Mouse (Mus musculus): ENCODE measurements around the gene Gm17657. TPM values are rescaled to one million over a fixed set of nuclear protein-coding genes. Genes with fewer than 3 reads are reported as not detected.
"Not testable (repeated sequence)": the region's sequence is repeated elsewhere in the genome, so short reads cannot be mapped to it uniquely, and the experiment has no call there.

The Gm17657 gene
- polyA plus RNA-seq, 1 experiment from 2014 or later: not detected

DNA sequence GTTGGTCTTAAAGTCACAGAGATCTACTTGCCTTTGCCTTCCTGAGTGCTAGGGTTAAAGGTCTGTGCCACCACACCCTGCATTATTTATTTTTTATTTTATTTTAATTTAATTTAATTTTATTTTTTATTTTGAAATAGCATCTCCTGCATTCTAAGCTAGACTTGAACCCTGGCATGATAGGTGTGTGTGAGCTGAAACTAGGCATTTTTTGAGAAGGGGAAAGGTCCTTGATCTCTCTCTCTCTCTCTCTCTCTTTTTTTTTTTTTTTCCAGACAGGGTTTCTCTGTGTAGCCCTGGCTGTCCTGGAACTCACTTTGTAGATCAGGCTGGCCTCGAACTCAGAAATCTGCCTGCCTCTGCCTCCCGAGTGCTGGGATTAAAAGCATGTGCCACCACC is 50.5 kb downstream of the Gm17657 start:
- WGBS: 92% methylated on average over 2 of the region's 2 CpGs
- not testable (repeated sequence) for H3K27me3 ChIP-seq; ATAC-seq (replicated peaks; ENCODE audit: low FRiP score); H3K9ac ChIP-seq; H3K27ac ChIP-seq; H3K4me2 ChIP-seq; H3K9me3 ChIP-seq (replicated peaks); H3K4me3 ChIP-seq (replicated peaks)
- Histone ChIP-seq H3K4me1 (peaks cover 21% of the 10 kb centered on the region), H3K36me3 (peaks cover 14% of the 10 kb centered on the region)

DNA sequence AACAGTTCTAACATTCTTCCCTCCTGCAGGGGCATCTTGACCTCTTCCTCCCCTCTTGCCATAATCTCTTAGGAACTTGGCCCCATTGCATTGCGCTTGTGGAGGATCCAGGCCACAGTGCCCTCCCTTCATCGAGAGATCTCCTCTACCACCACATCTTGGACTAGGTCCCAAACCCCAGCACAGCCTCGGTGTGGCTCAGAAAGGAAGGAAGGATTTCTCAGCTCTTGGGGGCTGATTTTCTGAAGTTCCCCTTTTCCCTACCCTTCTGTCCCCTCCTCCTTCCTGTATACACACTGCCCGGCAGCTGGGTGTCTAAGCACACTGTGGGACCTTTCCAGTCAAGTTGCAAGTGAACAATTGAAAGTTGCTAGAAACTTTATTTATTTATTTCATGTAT is 51.4 kb downstream of the Gm17657 start:
- H3K27ac ChIP-seq: no peak overlapping the region
- WGBS: 53% methylated on average over 4 of the region's 4 CpGs
- no peaks in the 10 kb centered on the region for H3K9me3 ChIP-seq (replicated peaks)
- peaks cover 25% of the 10 kb centered on the region for H3K4me1 ChIP-seq
- H3K9ac ChIP-seq: no peak overlapping the region
- no peak overlapping the region for H3K4me2 ChIP-seq
- no peak for ATAC-seq (replicated peaks; ENCODE audit: low FRiP score)
- no peak overlapping the region for H3K4me3 ChIP-seq (replicated peaks)
- no peaks in the 10 kb centered on the region for H3K27me3 ChIP-seq
- peaks cover 19% of the 10 kb centered on the region for H3K36me3 ChIP-seq

GRCm38 (mm10) chr17:29497481-29497880 is 52.0 kb downstream of the Gm17657 start:
- WGBS: 72% methylated on average over 1 of the region's 1 CpGs

GRCm38 (mm10) chr17:29497071-29497354 is 52.4 kb downstream of the Gm17657 start:
- 92% methylated on average over 3 of the region's 3 CpGs for WGBS
- H3K4me1 ChIP-seq: peaks cover 19% of the 10 kb centered on the region
- H3K27me3 ChIP-seq: no peaks in the 10 kb centered on the region
- ATAC-seq (replicated peaks; ENCODE audit: low FRiP score): no peak
- no peak overlapping the region for H3K4me3 ChIP-seq (replicated peaks)
- H3K9me3 ChIP-seq (replicated peaks): no peaks in the 10 kb centered on the region
- H3K4me2 ChIP-seq: no peak overlapping the region
- H3K9ac ChIP-seq: no peak overlapping the region
- H3K27ac ChIP-seq: no peak overlapping the region
- H3K36me3 ChIP-seq: peaks cover 19% of the 10 kb centered on the region

More at GRCm38 (mm10) chr17:29497481-29497880, 52.0 kb downstream of the Gm17657 start:
- peaks cover 22% of the 10 kb centered on the region for H3K4me1 ChIP-seq
- H3K4me2 ChIP-seq; H3K4me3 ChIP-seq (replicated peaks); H3K9me3 ChIP-seq (replicated peaks); H3K27me3 ChIP-seq; ATAC-seq (replicated peaks; ENCODE audit: low FRiP score); H3K9ac ChIP-seq; H3K27ac ChIP-seq: not testable (repeated sequence)
- peaks cover 19% of the 10 kb centered on the region for H3K36me3 ChIP-seq

GRCm38 (mm10) chr17:29496211-29497070 is 53.0 kb downstream of the Gm17657 start:
- ATAC-seq (replicated peaks; ENCODE audit: low FRiP score): no peak
- Histone ChIP-seq H3K4me3 (replicated peaks) (no peak overlapping the region), H3K27ac (no peak overlapping the region), H3K9ac (no peak overlapping the region), H3K36me3 (peaks cover 19% of the 10 kb centered on the region), H3K4me1 (peaks cover 19% of the 10 kb centered on the region), H3K4me2 (no peak overlapping the region), H3K9me3 (replicated peaks) (no peaks in the 10 kb centered on the region), H3K27me3 (no peaks in the 10 kb centered on the region)
- 84% methylated on average over 6 of the region's 6 CpGs for WGBS

GRCm38 (mm10) chr17:29494732-29495076 is 54.7 kb downstream of the Gm17657 start:
- Histone ChIP-seq H3K4me3 (replicated peaks) (no peak overlapping the region), H3K27ac (no peak overlapping the region), H3K27me3 (no peaks in the 10 kb centered on the region), H3K4me1 (peaks cover 22% of the 10 kb centered on the region), H3K9ac (no peak overlapping the region), H3K9me3 (replicated peaks) (no peaks in the 10 kb centered on the region), H3K4me2 (no peak overlapping the region), H3K36me3 (peaks cover 19% of the 10 kb centered on the region)
- WGBS: 73% methylated on average over 6 of the region's 8 CpGs
- ATAC-seq (replicated peaks; ENCODE audit: low FRiP score): no peak

GRCm38 (mm10) chr17:29494062-29494731 is 55.2 kb downstream of the Gm17657 start:
- Histone ChIP-seq H3K36me3 (peaks cover 19% of the 10 kb centered on the region), H3K27ac (no peak overlapping the region), H3K4me2 (no peak overlapping the region), H3K4me1 (peaks cover 27% of the 10 kb centered on the region), H3K4me3 (replicated peaks) (no peak overlapping the region), H3K27me3 (no peaks in the 10 kb centered on the region), H3K9ac (no peak overlapping the region), H3K9me3 (replicated peaks) (no peaks in the 10 kb centered on the region)
- ATAC-seq (replicated peaks; ENCODE audit: low FRiP score): no peak
- 65% methylated on average over 10 of the region's 10 CpGs for WGBS

DNA sequence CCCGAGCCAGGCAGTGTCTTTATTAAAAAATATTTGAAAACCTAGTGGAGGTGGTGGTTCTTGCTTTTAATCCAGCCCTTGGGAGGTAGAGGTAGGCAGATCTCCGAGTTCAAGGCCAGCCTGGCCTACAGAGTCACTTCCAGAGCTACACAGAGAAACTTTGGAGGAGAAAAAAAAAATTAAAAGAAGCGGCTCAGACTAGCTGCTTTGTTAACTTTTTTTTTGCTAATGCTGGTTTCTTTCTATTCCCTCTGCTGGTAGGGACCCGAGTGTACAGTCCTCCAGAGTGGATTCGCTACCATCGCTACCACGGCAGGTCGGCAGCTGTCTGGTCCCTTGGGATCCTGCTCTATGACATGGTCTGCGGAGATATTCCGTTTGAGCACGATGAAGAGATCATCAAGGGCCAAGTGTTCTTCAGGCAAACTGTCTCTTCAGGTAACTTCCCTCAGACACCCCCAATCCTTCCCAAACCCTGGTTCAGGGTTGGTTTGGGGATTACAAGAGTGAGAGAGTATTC is 55.9 kb downstream of the Gm17657 start:
- Histone ChIP-seq H3K36me3 (peaks cover 19% of the 10 kb centered on the region), H3K4me3 (replicated peaks) (peak overlapping the region; percentile 70), H3K4me1 (peaks cover 34% of the 10 kb centered on the region), H3K4me2 (peak overlapping the region; percentile 91), H3K27ac (peak overlapping the region; percentile 92), H3K9ac (no peak overlapping the region), H3K27me3 (no peaks in the 10 kb centered on the region), H3K9me3 (replicated peaks) (no peaks in the 10 kb centered on the region)
- 78% methylated on average over 11 of the region's 11 CpGs for WGBS
- ATAC-seq (replicated peaks; ENCODE audit: low FRiP score): no peak

DNA sequence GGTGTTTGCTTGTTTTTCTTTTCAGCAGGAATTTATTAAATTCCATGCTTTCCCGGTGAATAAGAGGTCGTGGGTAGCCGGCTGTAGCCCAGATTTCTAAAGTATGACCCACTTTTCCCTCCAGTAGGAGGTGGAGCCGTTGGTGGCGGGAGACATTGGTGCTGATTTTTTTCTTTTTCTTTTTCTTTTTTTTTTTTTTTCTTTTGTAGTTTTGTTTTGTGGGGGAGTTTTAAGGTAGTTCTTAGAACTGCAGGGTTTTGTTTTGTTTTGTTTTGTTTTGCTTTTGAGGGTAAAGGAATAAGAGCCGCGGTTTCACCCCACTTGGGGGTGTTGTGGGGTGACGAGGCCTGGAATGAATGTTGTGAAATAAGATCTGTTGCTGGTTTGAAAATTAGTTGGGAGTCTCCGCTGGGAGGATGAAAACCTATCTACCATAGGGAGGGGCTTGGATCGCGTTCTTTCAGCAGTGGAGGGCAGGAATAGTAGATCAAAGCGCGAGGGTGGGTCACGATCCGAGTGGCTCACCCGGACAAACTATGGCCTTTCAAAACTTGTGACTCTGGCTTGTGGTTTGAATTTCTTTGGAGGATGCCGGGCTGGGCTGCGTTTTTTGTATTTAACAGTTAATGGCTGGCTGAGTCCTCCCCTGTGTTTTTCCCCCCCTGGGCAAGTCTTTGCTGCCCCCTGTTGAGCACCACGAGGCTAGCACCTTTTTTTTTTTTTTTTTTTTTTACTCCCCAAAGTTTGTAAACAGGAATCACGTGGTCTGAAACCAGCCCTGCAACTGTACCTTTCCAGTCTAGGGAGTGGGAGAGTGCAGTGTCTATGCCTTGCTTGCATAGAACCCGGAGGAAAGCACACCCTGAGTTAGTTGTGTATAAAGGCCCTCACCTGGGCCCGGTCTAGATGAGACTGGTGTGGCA is 56.9 kb downstream of the Gm17657 start:
- Histone ChIP-seq H3K27ac (peak overlapping the region; percentile 92), H3K9ac (peak overlapping the region; percentile 80), H3K4me2 (peak overlapping the region; percentile 91), H3K4me1 (peaks cover 32% of the 10 kb centered on the region), H3K27me3 (no peaks in the 10 kb centered on the region), H3K36me3 (peaks cover 19% of the 10 kb centered on the region), H3K9me3 (replicated peaks) (no peaks in the 10 kb centered on the region), H3K4me3 (replicated peaks) (peak overlapping the region; percentile 70)
- WGBS: 1% methylated on average over 22 of the region's 22 CpGs
- no peak for ATAC-seq (replicated peaks; ENCODE audit: low FRiP score)

DNA sequence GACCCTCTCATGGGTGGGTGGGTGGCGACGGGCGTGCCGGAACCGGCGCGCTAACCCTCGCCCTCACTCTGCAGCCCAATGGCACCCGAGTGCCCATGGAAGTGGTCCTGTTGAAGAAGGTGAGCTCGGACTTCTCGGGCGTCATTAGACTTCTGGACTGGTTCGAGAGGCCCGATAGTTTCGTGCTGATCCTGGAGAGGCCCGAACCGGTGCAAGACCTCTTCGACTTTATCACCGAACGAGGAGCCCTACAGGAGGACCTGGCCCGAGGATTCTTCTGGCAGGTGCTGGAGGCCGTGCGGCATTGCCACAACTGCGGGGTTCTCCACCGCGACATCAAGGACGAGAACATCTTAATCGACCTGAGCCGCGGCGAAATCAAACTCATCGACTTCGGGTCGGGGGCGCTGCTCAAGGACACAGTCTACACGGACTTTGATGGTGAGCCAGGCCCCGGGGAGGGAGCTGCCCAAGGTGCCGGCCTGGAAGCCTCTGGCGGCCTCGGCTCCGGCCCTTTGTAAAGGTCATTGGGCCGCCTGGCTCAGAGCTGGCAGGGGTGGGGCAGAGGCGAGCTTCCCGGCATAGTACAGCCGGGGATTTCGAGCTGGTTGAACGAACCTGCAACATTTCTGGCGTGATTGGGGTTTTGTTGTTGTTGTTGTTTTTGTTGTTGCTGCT is 57.7 kb downstream of the Gm17657 start:
- no peak for ATAC-seq (replicated peaks; ENCODE audit: low FRiP score)
- H3K4me2 ChIP-seq: peak overlapping the region; percentile 91
- peak overlapping the region; percentile 70 for H3K4me3 ChIP-seq (replicated peaks)
- peaks cover 19% of the 10 kb centered on the region for H3K36me3 ChIP-seq
- peak overlapping the region; percentile 80 for H3K9ac ChIP-seq
- H3K9me3 ChIP-seq (replicated peaks): no peaks in the 10 kb centered on the region
- H3K27ac ChIP-seq: peak overlapping the region; percentile 92
- H3K27me3 ChIP-seq: no peaks in the 10 kb centered on the region
- peaks cover 32% of the 10 kb centered on the region for H3K4me1 ChIP-seq
- under 1% methylated on average over 48 of the region's 48 CpGs for WGBS

All from kidney, embryonic 15.5 days (tissue).